Mouse (Mus musculus) liver, postnatal 0 days (tissue): ENCODE data around the gene Timmdc1.

Source experiments
- CTCF ChIP-seq: sonication (generic); IDR thresholded peaks from 2 replicates; pipeline ENCODE4 v1.5.1; 2016; ENCODE audit warnings: antibody characterized with exemption, low read depth
- EP300 ChIP-seq: IDR thresholded peaks from 2 replicates; pipeline ENCODE4 v1.6.1; 2016; ENCODE audit warnings: antibody characterized with exemption, low read depth, mild to moderate bottlenecking

- TF ChIP-seq EP300: no peak
- no peak for TF ChIP-seq CTCF
These were observed 54.4 kb downstream of the Timmdc1 start for GRCm38 (mm10) chr16:38467917-38468705.
